Mouse (Mus musculus) left cerebral cortex, adult 2 months (tissue): ENCODE measurements around the gene Mybph. TPM values are rescaled to one million over a fixed set of nuclear protein-coding genes. Genes with fewer than 3 reads are reported as not detected.

Experiments used
- DNase-seq, 2 experiments: peaks; one replicate each; pipeline ENCODE4 v3.0.0; 2021 to 2022; ENCODE audit warnings: low spot score in 2 of 2, mixed read lengths in 1 of 2; ENCODE audit errors: extremely low spot score in 1 of 2
- H3K27ac ChIP-seq: fragments of 200-600 bp; 2 replicates; pipeline ENCODE4 v1.8.1; 2022
- H3K4me3 ChIP-seq: fragments of 200-600 bp; 2 replicates; pipeline ENCODE4 v1.8.1; 2022
- CTCF ChIP-seq: fragments of 200-600 bp; IDR thresholded peaks from 2 replicates; pipeline ENCODE4 v1.8.1; 2022; ENCODE audit warnings: antibody characterized with exemption, mild to moderate bottlenecking, moderate library complexity
- intact Hi-C: fragments of 180-260 bp; cut with DNase I; formaldehyde crosslinking; loops from one replicate; pipeline ENCODE4 v1.15.1; 2025
- long read RNA-seq, 2 experiments: library from polyadenylated mRNA; stranded (forward); transcript quantifications; one replicate each; pipeline ENCODE4 v2.0.0; 2021; ENCODE audit warnings: borderline mapping rate in 2 of 2
- total RNA-seq, 2 experiments: library from RNA; stranded (reverse); gene quantifications; 2 replicates each; pipeline ENCODE4 v1.2.3; 2021

Mybph gene
- total RNA-seq: under 1 TPM in 1 of 2 experiments, not detected in 1; 0.25 TPM
- long read RNA-seq, experiment 1: 0 reads
- long read RNA-seq, experiment 2, partial matches to known transcripts: 1 of 1 reads
- long read RNA-seq, experiment 2, other reads (novel, unspliced or antisense): 0 of 1 reads

DNA sequence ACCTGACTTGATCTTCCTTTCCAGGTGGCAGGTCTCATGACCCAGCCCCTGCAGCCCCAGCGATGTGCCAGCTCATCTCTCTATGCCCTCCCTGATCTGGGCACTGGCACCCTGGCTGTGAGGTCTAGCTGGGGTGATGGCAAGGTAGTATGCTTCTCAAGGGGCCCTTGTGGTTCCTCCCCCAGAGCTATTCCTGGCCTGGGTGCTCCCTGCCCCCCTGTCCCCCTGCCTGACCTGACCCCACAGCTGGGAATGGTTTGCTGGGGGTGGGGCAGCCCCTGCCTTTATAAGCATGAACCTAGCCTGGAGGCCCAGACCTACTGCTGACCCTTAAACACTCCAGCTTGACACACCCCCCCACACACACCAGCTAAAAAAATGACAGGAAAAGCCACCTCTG, at the start of gene Mybph:
TSS of gene Mybph (plus strand) at position 323 of the 400 bp plus-strand sequence.
- no peak for TF ChIP-seq CTCF
- intact Hi-C loops: no loop called here
- Histone ChIP-seq H3K4me3 (no peak within 1 kb of the TSS), H3K27ac (0 out of 2 replicates have a peak within 1 kb of the TSS, but pooled peaks have one; percentile 21)
- no peak for DNase-seq

GRCm38 (mm10) chr1:134146066-134146465, 47.2 kb upstream of the Mybph start:
- no peak overlapping the region for H3K4me3 ChIP-seq
- DNase-seq: peak; percentile 25 to 38
- TF ChIP-seq CTCF: no peak
- intact Hi-C loops: no loop called here
- H3K27ac ChIP-seq: peak overlapping the region; percentile 15; the same call in 1 of the 2 replicates

GRCm38 (mm10) chr1:134150076-134150475, 43.2 kb upstream of the Mybph start:
- no peak for TF ChIP-seq CTCF
- no peak for DNase-seq
- Histone ChIP-seq H3K4me3 (no peak overlapping the region), H3K27ac (no peak overlapping the region)
- intact Hi-C loops: loop anchor here (2.0 kb wide), 1 partner anchor 183 kb away; the partner anchor contains the start of gene Ppfia4

DNA sequence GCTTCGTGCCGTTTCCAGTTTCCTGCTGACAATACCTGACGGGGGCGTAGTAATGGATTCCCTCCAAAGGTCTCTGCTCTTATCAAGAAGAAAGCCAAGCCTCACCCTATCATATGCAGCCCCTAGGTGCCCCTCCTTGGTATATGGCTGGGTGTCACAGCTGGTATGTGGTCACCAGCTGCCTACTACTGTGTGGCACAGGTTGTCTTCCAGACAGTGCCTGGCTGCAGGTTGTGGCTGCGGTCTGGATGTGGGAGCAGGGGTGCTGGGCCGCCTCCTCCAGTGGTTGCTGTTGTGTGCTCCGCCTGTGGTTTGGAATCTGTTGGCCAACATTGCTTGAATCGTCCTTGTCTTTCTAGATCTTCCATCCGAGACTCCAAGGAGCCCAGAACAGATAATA, 42.5 kb upstream of the Mybph start:
- TF ChIP-seq CTCF: no peak
- intact Hi-C loops: loop anchor here (1.0 to 2.0 kb wide), 2 partner anchors 94 to 182 kb away; partner anchors contain the start of gene Ppfia4
- H3K27ac ChIP-seq: no peak overlapping the region
- no peak overlapping the region for H3K4me3 ChIP-seq
- no peak for DNase-seq

DNA sequence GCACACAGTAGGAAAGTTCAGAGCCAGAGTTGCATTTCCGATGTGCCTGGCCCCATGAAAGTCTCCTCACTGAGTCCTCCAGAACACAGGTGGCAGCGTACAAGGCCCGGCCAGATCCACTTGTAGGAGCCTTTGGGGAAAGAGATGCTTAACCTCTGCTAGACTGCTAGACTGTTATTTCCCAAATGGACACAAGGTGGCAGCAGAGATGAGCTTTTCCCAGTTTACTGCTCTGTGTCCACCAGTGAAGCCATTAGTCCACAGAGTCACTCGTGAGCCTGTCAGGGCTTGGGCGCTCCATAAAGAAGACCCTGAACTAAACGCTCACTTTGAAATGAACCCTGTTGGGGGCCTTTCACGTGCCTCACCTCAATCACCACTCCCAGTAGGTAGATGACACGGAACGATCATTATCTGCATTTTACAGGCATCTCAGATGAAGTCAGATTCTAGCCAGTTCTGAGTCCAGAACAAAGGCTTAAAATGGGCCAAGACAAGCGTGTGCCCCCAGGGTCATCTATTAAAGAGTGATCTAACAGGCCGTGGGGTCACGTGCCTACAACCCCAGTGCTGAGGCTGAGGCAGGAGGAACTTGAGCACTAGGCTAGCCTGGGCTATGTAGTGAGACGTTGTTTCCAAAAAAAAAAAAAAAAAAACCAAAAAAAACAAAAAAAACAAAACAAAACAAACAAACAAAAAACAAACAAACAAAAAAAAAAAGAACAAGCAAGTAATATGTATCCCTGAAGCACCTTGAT, 41.4 kb upstream of the Mybph start:
- H3K27ac ChIP-seq: no peak overlapping the region
- peak; percentile 76 to 82 for DNase-seq
- peak; percentile 92 for TF ChIP-seq CTCF
- no peak overlapping the region for H3K4me3 ChIP-seq
- intact Hi-C loops: loop anchor here (1.0 to 2.0 kb wide), 4 partner anchors 45 to 181 kb away; partner anchors contain the start of gene Ppfia4

GRCm38 (mm10) chr1:134152626-134153590, 40.3 kb upstream of the Mybph start:
- no peak for DNase-seq
- H3K4me3 ChIP-seq: no peak overlapping the region
- no peak for TF ChIP-seq CTCF
- no peak overlapping the region for H3K27ac ChIP-seq
- intact Hi-C loops: loop anchor here (2.0 kb wide), 2 partner anchors 44 to 170 kb away; no protein-coding TSS in a partner anchor

DNA sequence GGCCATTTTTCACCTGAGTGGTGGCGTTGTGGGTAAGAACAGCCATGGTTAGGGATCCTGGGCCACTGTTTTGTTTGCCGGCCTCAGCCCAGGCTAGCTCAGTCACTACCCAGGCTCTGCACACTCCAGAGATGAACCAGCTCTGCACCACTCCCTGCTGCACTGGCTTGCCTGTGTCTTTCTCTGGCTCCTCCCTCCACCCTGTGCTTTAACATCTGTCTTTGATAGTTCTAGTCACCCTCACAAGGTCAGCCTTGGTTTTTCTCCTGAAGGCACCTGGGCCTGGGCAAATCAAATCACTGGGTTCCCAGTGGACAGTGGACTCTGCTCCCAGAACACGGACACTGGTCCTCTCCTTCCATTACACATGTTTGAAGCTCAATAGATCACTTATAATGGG, 39.1 kb upstream of the Mybph start:
- DNase-seq: no peak
- Histone ChIP-seq H3K4me3 (no peak overlapping the region), H3K27ac (no peak overlapping the region)
- TF ChIP-seq CTCF: no peak
- intact Hi-C loops: no loop called here

- no peak for DNase-seq
- no peak overlapping the region for H3K4me3 ChIP-seq
- H3K27ac ChIP-seq: no peak overlapping the region
- intact Hi-C loops: no loop called here
- TF ChIP-seq CTCF: peak; percentile 42
Observed at GRCm38 (mm10) chr1:134154655-134155054, 38.6 kb upstream of the Mybph start.

GRCm38 (mm10) chr1:134160404-134160803, 32.8 kb upstream of the Mybph start:
- DNase-seq: no peak
- TF ChIP-seq CTCF: no peak
- Histone ChIP-seq H3K4me3 (no peak overlapping the region), H3K27ac (no peak overlapping the region)
- intact Hi-C loops: no loop called here

DNA sequence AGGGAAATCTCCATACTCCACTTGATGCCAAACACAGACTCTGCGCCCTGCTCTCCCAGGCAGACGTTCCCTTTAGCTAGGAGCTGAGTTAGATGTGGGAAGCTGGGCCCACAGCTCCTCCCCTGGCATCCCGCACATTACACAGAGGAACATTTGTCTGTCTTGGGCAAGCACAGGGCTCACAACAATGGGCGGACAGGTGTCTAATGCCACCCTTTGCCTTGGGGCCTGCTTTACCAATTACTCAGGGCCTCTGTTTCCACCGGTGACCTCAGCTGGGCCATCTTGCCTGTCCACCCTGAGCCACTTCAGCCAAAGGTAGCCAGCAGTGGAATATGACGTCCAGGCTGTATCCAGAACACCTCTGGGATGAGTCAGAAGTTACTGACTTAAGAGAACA, 31.8 kb upstream of the Mybph start:
- Histone ChIP-seq H3K4me3 (no peak overlapping the region), H3K27ac (no peak overlapping the region)
- TF ChIP-seq CTCF: no peak
- no peak for DNase-seq
- intact Hi-C loops: no loop called here

DNA sequence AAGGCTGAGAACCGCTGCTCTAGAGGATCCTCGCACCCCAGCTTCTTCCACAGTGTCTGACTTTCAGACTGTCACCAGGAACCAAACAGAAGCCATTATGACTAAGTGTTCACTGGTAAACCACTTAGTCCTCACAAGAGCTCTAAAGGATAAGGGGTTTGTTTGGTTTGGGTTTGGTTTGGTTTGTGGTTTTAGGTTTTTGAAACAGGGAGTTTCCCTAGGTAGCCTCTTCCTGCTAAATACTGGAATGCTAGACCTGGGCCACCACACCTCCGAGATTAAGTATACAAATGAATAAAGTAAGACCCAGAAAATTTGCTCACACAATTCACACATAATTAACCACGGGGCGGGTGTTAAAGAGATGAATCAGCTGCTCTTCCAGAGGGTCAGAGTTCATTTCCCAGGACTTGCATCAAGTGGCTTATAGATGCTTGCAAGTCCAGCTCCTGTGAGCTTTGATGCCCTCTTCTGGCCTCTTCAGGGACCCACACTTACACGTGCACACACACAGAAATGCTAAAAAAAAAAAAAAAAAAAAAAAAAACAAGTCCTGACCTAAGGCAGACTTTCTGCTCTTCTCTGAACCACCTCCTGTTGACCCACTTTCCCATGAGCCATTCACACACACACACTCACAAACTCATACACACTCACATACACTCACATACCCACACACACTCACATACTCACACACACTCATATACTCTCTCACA, 30.6 kb upstream of the Mybph start:
- Histone ChIP-seq H3K4me3 (no peak overlapping the region), H3K27ac (no peak overlapping the region)
- TF ChIP-seq CTCF: no peak
- DNase-seq: no peak
- intact Hi-C loops: no loop called here
